Mouse (Mus musculus) heart, embryonic 14.5 days (tissue): ENCODE data around the gene Map4k1. TPM values are rescaled to one million over a fixed set of nuclear protein-coding genes. Genes with fewer than 3 reads are reported as not detected.

Experiments used
- ATAC-seq: fragments of 200-750 bp; cut with Nextera tagmentation; 2 replicates; pipeline ENCODE4 v1.8.0; 2017; ENCODE audit warnings: low read depth, moderate TSS enrichment; ENCODE audit not compliant: insufficient number of reproducible peaks, insufficient read depth, low FRiP score
- H3K27ac ChIP-seq, 2 experiments: fragments of 200-500 bp in 1 of 2; fragments of 300-500 bp in 1 of 2; sonication (generic) in 1 of 2; replicated peaks in 1 of 2; 2 replicates each; pipeline ENCODE4 v1.5.1; 2012 to 2014; ENCODE audit warnings: low read depth in 2 of 2, low read length in 2 of 2, control low read depth in 1 of 2, mild to moderate bottlenecking in 1 of 2, mixed read lengths in 1 of 2; ENCODE audit not compliant: control insufficient read depth in 1 of 2, insufficient read depth in 1 of 2
- H3K27me3 ChIP-seq: fragments of 300-500 bp; sonication (generic); 2 replicates; pipeline ENCODE4 v1.6.1; 2014; ENCODE audit warnings: mild to moderate bottlenecking, low read length, control low read depth; ENCODE audit not compliant: control insufficient read depth, insufficient read depth
- H3K36me3 ChIP-seq: fragments of 300-500 bp; sonication (generic); 2 replicates; pipeline ENCODE4 v1.6.1; 2014; ENCODE audit warnings: mild to moderate bottlenecking, control low read depth, low read length, mixed read lengths; ENCODE audit not compliant: control insufficient read depth, insufficient read depth
- H3K4me1 ChIP-seq, 2 experiments: fragments of 200-500 bp in 1 of 2; fragments of 300-500 bp in 1 of 2; sonication (generic) in 1 of 2; 2 replicates each; pipeline ENCODE4 v1.6.1; 2012 to 2014; ENCODE audit warnings: low read length in 2 of 2, control low read depth in 1 of 2, mixed read lengths in 1 of 2; ENCODE audit not compliant: control insufficient read depth in 2 of 2, insufficient read depth in 2 of 2
- H3K4me2 ChIP-seq: fragments of 300-500 bp; sonication (generic); 2 replicates; pipeline ENCODE4 v1.6.1; 2014; ENCODE audit warnings: mild to moderate bottlenecking, low read length
- H3K4me3 ChIP-seq, 2 experiments: fragments of 200-500 bp in 1 of 2; fragments of 300-500 bp in 1 of 2; sonication (generic) in 1 of 2; 2 replicates each; pipeline ENCODE4 v1.5.1; 2012 to 2014; ENCODE audit warnings: low read length in 2 of 2, mild to moderate bottlenecking in 2 of 2, control low read depth in 1 of 2, low read depth in 1 of 2, moderate library complexity in 1 of 2; ENCODE audit not compliant: control insufficient read depth in 1 of 2, insufficient read depth in 1 of 2
- H3K9ac ChIP-seq: fragments of 300-500 bp; sonication (generic); 2 replicates; pipeline ENCODE4 v1.6.1; 2014; ENCODE audit warnings: mild to moderate bottlenecking, low read length
- H3K9me3 ChIP-seq: fragments of 300-500 bp; sonication (generic); 2 replicates; pipeline ENCODE4 v1.6.1; 2016; ENCODE audit warnings: low read length, control low read depth; ENCODE audit not compliant: control insufficient read depth
- WGBS: fragments of 180-500 bp; shearing (Covaris S2); extraction: QIAGEN DNeasy Blood & Tissue Kit; methylation state at CpG from one replicate; pipeline ENCODE4 v1.1.7; 2014; 5-methylcytosine and 5-hydroxymethylcytosine counted together
- polyA plus RNA-seq: library from polyadenylated mRNA; unstranded; fragments of >200 nt; fragmentation: Nextera tagmentation; extraction: Ambion mirVana; gene quantifications from 2 replicates; pipeline ENCODE4 v1.2.1, GENCODE M21; 2014

The Map4k1 gene
- polyA plus RNA-seq, 1 experiment from 2014 or later: 2.8 TPM

- Histone ChIP-seq H3K4me2 (peak overlapping the region; percentile 14), H3K9ac (peak overlapping the region; percentile 44)
These were observed 40.3 kb upstream of the Map4k1 start for GRCm38 (mm10) chr7:28941542-28941941.

GRCm38 (mm10) chr7:28943451-28944180 is 38.2 kb upstream of the Map4k1 start:
- no peaks in the 10 kb centered on the region for H3K27me3 ChIP-seq
- no peak overlapping the region for H3K4me2 ChIP-seq
- H3K9me3 ChIP-seq: no peaks in the 10 kb centered on the region
- WGBS: 35% methylated on average over 5 of the region's 5 CpGs
- H3K9ac ChIP-seq: peak overlapping the region; percentile 57
- no peak for ATAC-seq
- peaks cover 72 to 98% of the 10 kb centered on the region in 2 experiments for H3K4me1 ChIP-seq
- H3K4me3 ChIP-seq: no peak overlapping the region
- peaks cover 16% of the 10 kb centered on the region for H3K36me3 ChIP-seq
- H3K27ac ChIP-seq: peak overlapping the region; percentile 83 to 99

More at GRCm38 (mm10) chr7:28941542-28941941, 40.3 kb upstream of the Map4k1 start:
- Histone ChIP-seq H3K27me3 (no peaks in the 10 kb centered on the region), H3K27ac (peak overlapping the region; percentile 95), H3K36me3 (peaks cover 26% of the 10 kb centered on the region), H3K4me1 (peaks cover 59 to 96% of the 10 kb centered on the region in 2 experiments), H3K9me3 (no peaks in the 10 kb centered on the region), H3K4me3 (no peak overlapping the region)
- no peak for ATAC-seq
- WGBS: 36% methylated on average over 4 of the region's 4 CpGs

- H3K27ac ChIP-seq: peak overlapping the region; percentile 99 to 100
- 40% methylated on average over 6 of the region's 6 CpGs for WGBS
- H3K4me3 ChIP-seq: no peak overlapping the region
- H3K9ac ChIP-seq: peak overlapping the region; percentile 71
- no peaks in the 10 kb centered on the region for H3K27me3 ChIP-seq
- H3K4me2 ChIP-seq: peak overlapping the region; percentile 52
- no peaks in the 10 kb centered on the region for H3K9me3 ChIP-seq
- H3K36me3 ChIP-seq: peaks cover 25% of the 10 kb centered on the region
- H3K4me1 ChIP-seq: peaks cover 69 to 98% of the 10 kb centered on the region in 2 experiments
- no peak for ATAC-seq
These were observed 37.0 kb upstream of the Map4k1 start for GRCm38 (mm10) chr7:28944756-28945415.

GRCm38 (mm10) chr7:28945416-28946270 is 36.2 kb upstream of the Map4k1 start:
- peak overlapping the region; percentile 99 to 100 for H3K27ac ChIP-seq
- peaks cover 28% of the 10 kb centered on the region for H3K36me3 ChIP-seq
- H3K9ac ChIP-seq: peak overlapping the region; percentile 71
- H3K9me3 ChIP-seq: no peaks in the 10 kb centered on the region
- H3K4me3 ChIP-seq: no peak overlapping the region
- H3K4me2 ChIP-seq: peak overlapping the region; percentile 52
- H3K4me1 ChIP-seq: peaks cover 66 to 98% of the 10 kb centered on the region in 2 experiments
- 6% methylated on average over 10 of the region's 10 CpGs for WGBS
- H3K27me3 ChIP-seq: no peaks in the 10 kb centered on the region
- peak; percentile 86 for ATAC-seq

- Histone ChIP-seq H3K27ac (peak overlapping the region; percentile 99 to 100), H3K36me3 (peaks cover 33% of the 10 kb centered on the region), H3K4me3 (no peak overlapping the region), H3K4me2 (peak overlapping the region; percentile 52), H3K9ac (peak overlapping the region; percentile 64), H3K27me3 (no peaks in the 10 kb centered on the region), H3K9me3 (no peaks in the 10 kb centered on the region), H3K4me1 (peaks cover 63 to 98% of the 10 kb centered on the region in 2 experiments)
- ATAC-seq: peak; percentile 7; the same call in 1 of the 2 replicates
- 8% methylated on average over 1 of the region's 1 CpGs for WGBS
These were observed 35.6 kb upstream of the Map4k1 start for GRCm38 (mm10) chr7:28946271-28946610.

- no peaks in the 10 kb centered on the region for H3K27me3 ChIP-seq
- WGBS: 72% methylated on average over 7 of the region's 7 CpGs
- H3K36me3 ChIP-seq: peaks cover 26% of the 10 kb centered on the region
- no peak for ATAC-seq
- H3K9me3 ChIP-seq: no peaks in the 10 kb centered on the region
- peak overlapping the region; percentile 61 for H3K9ac ChIP-seq
- H3K27ac ChIP-seq: peak overlapping the region; percentile 99 to 100
- H3K4me2 ChIP-seq: no peak overlapping the region
- H3K4me1 ChIP-seq: peaks cover 66 to 100% of the 10 kb centered on the region in 2 experiments
- no peak overlapping the region for H3K4me3 ChIP-seq
These were observed 33.1 kb upstream of the Map4k1 start for GRCm38 (mm10) chr7:28948746-28949145.

- 55% methylated on average over 2 of the region's 2 CpGs for WGBS
- peaks cover 25% of the 10 kb centered on the region for H3K36me3 ChIP-seq
- peaks cover 67 to 99% of the 10 kb centered on the region in 2 experiments for H3K4me1 ChIP-seq
- peak overlapping the region; percentile 57 to 99 for H3K27ac ChIP-seq
- ATAC-seq: no peak
- no peaks in the 10 kb centered on the region for H3K9me3 ChIP-seq
- H3K9ac ChIP-seq: peak overlapping the region; percentile 61
- H3K4me2 ChIP-seq: peak overlapping the region; percentile 18; the same call in 1 of the 2 replicates
- no peaks in the 10 kb centered on the region for H3K27me3 ChIP-seq
- H3K4me3 ChIP-seq: no peak overlapping the region
These were observed 32.6 kb upstream of the Map4k1 start for GRCm38 (mm10) chr7:28949298-28949697.
